Mouse (Mus musculus) midbrain, postnatal 0 days (tissue): ENCODE data around the gene Brd3. TPM values are rescaled to one million over a fixed set of nuclear protein-coding genes. Genes with fewer than 3 reads are reported as not detected.

Experiments
- ATAC-seq: fragments of 200-750 bp; cut with Nextera tagmentation; 2 replicates; pipeline ENCODE4 v1.8.0; 2017; ENCODE audit warnings: moderate number of reproducible peaks, mild to moderate bottlenecking, moderate TSS enrichment, moderate library complexity; ENCODE audit not compliant: low FRiP score
- DNase-seq: peaks from one replicate; pipeline ENCODE4 v3.0.0-alpha.2; 2015; ENCODE audit warnings: low spot score
- H3K27ac ChIP-seq: fragments of 300-500 bp; sonication (generic); 2 replicates; pipeline ENCODE4 v1.5.1; 2014; ENCODE audit warnings: low read depth, mild to moderate bottlenecking, low read length, mixed read lengths
- H3K27me3 ChIP-seq: fragments of 300-500 bp; sonication (generic); 2 replicates; pipeline ENCODE4 v1.6.1; 2014; ENCODE audit warnings: low read length, control low read depth, mixed read lengths; ENCODE audit not compliant: insufficient read depth
- H3K36me3 ChIP-seq: fragments of 300-500 bp; sonication (generic); 2 replicates; pipeline ENCODE4 v1.6.1; 2014; ENCODE audit warnings: low read length, control low read depth, mixed read lengths; ENCODE audit not compliant: insufficient read depth
- H3K4me1 ChIP-seq: fragments of 300-500 bp; sonication (generic); 2 replicates; pipeline ENCODE4 v1.6.1; 2014; ENCODE audit warnings: mild to moderate bottlenecking, control low read depth, antibody characterized with exemption, low read length, mixed read lengths; ENCODE audit not compliant: insufficient read depth
- H3K4me2 ChIP-seq: fragments of 300-500 bp; sonication (generic); 2 replicates; pipeline ENCODE4 v1.6.1; 2014; ENCODE audit warnings: low read depth, mild to moderate bottlenecking, low read length, mixed read lengths; ENCODE audit not compliant: poor library complexity, severe bottlenecking
- H3K4me3 ChIP-seq: fragments of 300-500 bp; sonication (generic); 2 replicates; pipeline ENCODE4 v1.5.1; 2014; ENCODE audit warnings: low read depth, mild to moderate bottlenecking, low read length, moderate library complexity
- H3K9ac ChIP-seq: fragments of 300-500 bp; sonication (generic); replicated peaks from 2 replicates; pipeline ENCODE4 v1.6.1; 2014; ENCODE audit warnings: mild to moderate bottlenecking, low read length, moderate library complexity, mixed read lengths; ENCODE audit not compliant: poor library complexity, severe bottlenecking
- H3K9me3 ChIP-seq: fragments of 300-500 bp; sonication (generic); 2 replicates; pipeline ENCODE4 v1.6.1; 2016; ENCODE audit warnings: low read length, control low read depth
- CTCF ChIP-seq: IDR thresholded peaks from 2 replicates; pipeline ENCODE4 v1.5.1; 2016; ENCODE audit warnings: antibody characterized with exemption, mild to moderate bottlenecking
- WGBS: fragments of 180-500 bp; shearing (Covaris S2); extraction: QIAGEN DNeasy Blood & Tissue Kit; methylation state at CpG from one replicate; pipeline ENCODE4 v1.1.7; 2014; 5-methylcytosine and 5-hydroxymethylcytosine counted together
- polyA plus RNA-seq: library from polyadenylated mRNA; unstranded; fragments of >200 nt; fragmentation: Nextera tagmentation; extraction: Ambion mirVana; gene quantifications from 2 replicates; pipeline ENCODE4 v1.2.1, GENCODE M21; 2015
- total RNA-seq: library from RNA; depleted of rRNA; stranded (reverse); fragments of >200 nt; gene quantifications from 2 replicates; pipeline ENCODE4 v1.2.3, GENCODE M21; 2014

Gene Brd3
- total and polyA plus RNA-seq, 2 experiments from 2014 or later = 43.8 to 124 TPM

DNA sequence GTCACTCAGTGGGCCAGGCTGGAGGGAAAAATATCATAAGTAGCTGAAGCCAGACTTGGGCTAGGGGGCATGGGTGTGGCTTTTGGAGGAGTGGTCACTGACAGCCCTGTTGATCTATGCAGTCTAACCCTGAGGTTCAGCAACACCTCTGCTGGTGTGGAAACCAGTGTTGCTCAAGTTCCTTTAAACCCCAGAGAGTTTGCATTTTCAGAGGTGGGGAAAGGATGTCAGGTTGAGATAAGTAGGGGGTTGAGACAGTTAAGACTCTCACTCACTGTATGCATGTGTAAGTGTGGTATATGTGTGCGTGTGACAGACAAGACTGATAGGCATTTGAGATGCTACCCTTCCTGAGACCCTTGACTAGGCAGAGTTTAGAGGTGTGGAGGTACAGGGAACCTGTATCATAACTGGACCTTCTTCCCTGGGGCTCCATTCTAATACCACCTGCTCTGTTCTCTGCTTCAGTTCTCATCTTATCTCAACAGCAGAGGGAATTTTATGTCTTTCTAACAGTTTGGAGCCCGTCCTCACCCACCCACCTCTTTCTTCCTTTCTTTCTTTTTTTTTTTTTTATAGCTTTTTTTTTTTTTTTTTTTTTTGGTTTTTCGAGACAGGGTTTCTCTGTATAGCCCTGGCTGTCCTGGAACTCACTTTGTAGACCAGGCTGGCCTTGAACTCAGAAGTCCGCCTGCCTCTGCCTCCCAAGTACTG is 20.0 kb downstream of the Brd3 start:
- Histone ChIP-seq H3K27ac (no peak overlapping the region), H3K4me3 (no peak overlapping the region), H3K4me2 (no peak overlapping the region), H3K9me3 (no peaks in the 10 kb centered on the region), H3K4me1 (no peaks in the 10 kb centered on the region), H3K9ac (no peak overlapping the region), H3K27me3 (no peaks in the 10 kb centered on the region), H3K36me3 (no peaks in the 10 kb centered on the region)
- WGBS = 85% methylated on average over 3 of the region's 4 CpGs
- TF ChIP-seq CTCF = no peak
- DNase-seq = no peak
- no peak for ATAC-seq

DNA sequence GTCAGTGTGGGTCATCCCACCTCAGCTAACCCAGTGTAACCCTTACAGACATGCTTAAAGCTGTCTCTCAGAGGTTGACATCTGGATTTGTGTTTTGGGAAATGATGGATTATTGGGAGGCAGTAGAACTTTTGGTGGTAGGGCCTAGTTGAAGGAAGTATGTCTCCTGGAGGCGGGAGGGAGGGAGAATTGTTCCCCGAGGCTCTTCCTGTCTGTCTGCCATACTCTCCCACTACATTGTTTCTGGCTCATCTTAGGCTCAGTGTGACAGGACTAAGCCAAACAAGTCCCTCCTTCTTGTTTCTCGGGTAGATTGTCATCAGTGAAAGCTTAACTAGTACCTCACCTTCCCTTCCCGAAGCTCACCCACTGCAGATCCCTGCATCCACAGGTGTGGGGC is 20.7 kb downstream of the Brd3 start:
- no peaks in the 10 kb centered on the region for H3K9me3 ChIP-seq
- WGBS = 76% methylated on average over 4 of the region's 4 CpGs
- no peak overlapping the region for H3K9ac ChIP-seq
- H3K36me3 ChIP-seq = no peaks in the 10 kb centered on the region
- no peak overlapping the region for H3K4me2 ChIP-seq
- ATAC-seq = no peak
- no peaks in the 10 kb centered on the region for H3K27me3 ChIP-seq
- TF ChIP-seq CTCF = no peak
- no peak for DNase-seq
- no peaks in the 10 kb centered on the region for H3K4me1 ChIP-seq
- H3K4me3 ChIP-seq = no peak overlapping the region
- no peak overlapping the region for H3K27ac ChIP-seq

DNA sequence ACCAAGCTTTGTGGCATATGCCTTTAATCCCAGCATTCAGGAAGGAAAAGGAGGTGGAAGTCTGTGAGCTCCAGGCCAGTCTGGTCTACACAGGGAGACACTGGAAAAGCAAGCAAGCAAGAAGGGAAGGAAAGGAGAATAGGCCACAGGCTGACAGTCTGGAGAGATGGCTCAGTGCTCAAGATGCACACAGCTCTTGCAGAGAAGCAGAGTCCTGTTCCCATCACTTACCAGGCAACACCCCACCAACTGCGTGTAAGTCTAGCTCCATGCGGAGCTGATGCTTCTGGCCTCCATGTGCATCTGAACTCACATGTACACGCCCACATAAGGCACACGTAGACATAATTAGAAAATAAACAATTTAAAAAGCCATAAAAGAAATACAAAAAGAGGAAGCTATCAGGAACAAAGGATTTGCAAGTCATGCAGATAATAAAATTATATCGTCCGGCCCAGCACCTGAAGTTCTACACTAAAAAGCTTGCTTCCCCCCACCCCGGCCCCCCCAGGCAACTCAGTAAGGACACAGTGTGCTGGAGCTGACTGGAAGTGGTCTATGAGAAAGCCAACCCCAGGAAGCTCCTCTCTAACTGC is 25.1 kb downstream of the Brd3 start:
- DNase-seq (no peak), ATAC-seq (no peak)
- Histone ChIP-seq H3K4me2 (no peak overlapping the region), H3K36me3 (no peaks in the 10 kb centered on the region), H3K9me3 (no peaks in the 10 kb centered on the region), H3K9ac (no peak overlapping the region), H3K27me3 (no peaks in the 10 kb centered on the region), H3K27ac (no peak overlapping the region), H3K4me1 (no peaks in the 10 kb centered on the region), H3K4me3 (no peak overlapping the region)
- TF ChIP-seq CTCF = no peak
- WGBS = 85% methylated on average over 7 of the region's 7 CpGs

DNA sequence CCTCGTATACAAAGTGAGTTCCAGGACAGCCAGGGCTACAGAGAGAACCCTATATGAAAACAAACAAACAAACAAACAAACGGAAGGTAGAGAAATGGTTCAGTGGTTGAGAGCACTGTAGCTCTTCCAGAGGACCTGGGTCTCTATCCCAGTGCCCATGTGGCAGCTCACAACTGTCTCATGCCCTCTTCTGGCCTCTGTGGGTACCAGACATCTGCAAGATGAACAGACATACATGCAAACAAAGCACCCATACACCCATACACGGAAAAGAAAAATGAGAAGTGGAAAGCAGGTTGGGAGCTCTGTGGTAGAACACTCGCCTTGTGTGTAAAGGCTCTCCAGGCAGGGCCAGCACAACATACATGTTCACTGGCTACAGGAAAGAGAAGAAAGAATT is 27.1 kb downstream of the Brd3 start:
- WGBS = 77% methylated on average over 4 of the region's 4 CpGs
- Histone ChIP-seq H3K27ac (no peak overlapping the region), H3K27me3 (no peaks in the 10 kb centered on the region), H3K4me3 (no peak overlapping the region), H3K9me3 (no peaks in the 10 kb centered on the region), H3K36me3 (no peaks in the 10 kb centered on the region), H3K4me2 (no peak overlapping the region), H3K9ac (no peak overlapping the region), H3K4me1 (no peaks in the 10 kb centered on the region)
- no peak for DNase-seq
- ATAC-seq = no peak
- no peak for TF ChIP-seq CTCF

DNA sequence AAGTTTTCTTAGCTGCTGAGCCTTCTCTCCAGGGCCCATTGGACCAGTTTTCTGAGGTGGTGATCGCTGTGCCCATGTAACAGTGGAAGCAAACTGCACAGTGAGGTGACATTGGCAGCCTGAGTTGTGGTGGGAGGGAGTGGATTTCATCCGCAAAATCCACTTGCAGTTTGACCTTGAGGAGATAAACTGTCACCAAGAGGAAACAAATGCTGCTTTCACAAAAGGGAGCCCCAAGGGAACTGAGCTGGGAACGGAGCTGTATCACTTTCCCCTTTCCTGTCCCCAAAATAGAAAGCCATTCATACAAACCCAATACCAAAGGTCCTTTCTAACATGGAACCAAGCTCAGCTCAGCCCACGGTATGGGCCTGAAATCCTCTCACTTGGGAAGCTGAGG is 27.6 kb downstream of the Brd3 start:
- WGBS = 82% methylated on average over 4 of the region's 4 CpGs

More for the DNA sequence above, 27.6 kb downstream of the Brd3 start:
- Histone ChIP-seq H3K4me3 (no peak overlapping the region), H3K9me3 (no peaks in the 10 kb centered on the region), H3K27ac (no peak overlapping the region), H3K27me3 (no peaks in the 10 kb centered on the region), H3K36me3 (no peaks in the 10 kb centered on the region), H3K9ac (no peak overlapping the region), H3K4me2 (no peak overlapping the region), H3K4me1 (no peaks in the 10 kb centered on the region)
- TF ChIP-seq CTCF = no peak
- DNase-seq = no peak
- no peak for ATAC-seq
